Mouse (Mus musculus): ENCODE results near the gene Tardbp.

DNA sequence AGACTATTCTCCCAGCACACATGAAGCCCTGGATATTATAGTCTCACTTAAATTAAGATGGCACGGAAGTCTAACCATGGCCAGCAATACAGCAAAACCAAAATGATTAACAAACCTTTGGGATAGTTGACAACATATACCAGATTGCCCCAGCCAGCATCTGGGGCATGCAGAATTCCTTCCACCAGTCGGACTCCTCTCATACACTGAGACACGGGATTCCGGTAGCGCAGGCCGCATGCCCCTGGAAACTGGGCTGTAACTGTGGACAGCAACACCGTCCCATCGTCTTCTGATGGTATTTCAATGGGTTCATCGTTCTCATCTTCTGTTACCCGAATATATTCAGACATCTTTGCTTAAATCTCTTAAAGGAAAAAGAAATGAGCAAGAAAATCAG, 1.8 kb downstream of the Tardbp start:
- no peak for TF ChIP-seq CTCF (IDR thresholded peaks at IDR 0.05; ENCODE audit: borderline replicate concordance, insufficient read depth, low read length)
- TF ChIP-seq POLR2A (IDR thresholded peaks at IDR 0.05; ENCODE audit: low read depth, low read length): no peak
